Mouse (Mus musculus) liver, embryonic 14.5 days (tissue): ENCODE data around the gene Tigd2.

Source experiments
- CTCF ChIP-seq: IDR thresholded peaks from 2 replicates; pipeline ENCODE4 v1.5.1; 2016; ENCODE audit warnings: antibody characterized with exemption, low read depth, control low read depth
- EP300 ChIP-seq: IDR thresholded peaks from 2 replicates; pipeline ENCODE4 v1.6.1; 2016; ENCODE audit warnings: antibody characterized with exemption, low read depth

GRCm38 (mm10) chr6:59173940-59174339 is 34.7 kb upstream of the Tigd2 start:
- TF ChIP-seq CTCF (no peak), EP300 (no peak)
